Mouse (Mus musculus) brain, adult 2 months (tissue): ENCODE results near the gene F11.

Experiments used
- DNase-seq: peaks from one replicate; pipeline ENCODE4 v3.0.0; 2011; ENCODE audit warnings: low read depth, low spot score

The F11 gene

DNA sequence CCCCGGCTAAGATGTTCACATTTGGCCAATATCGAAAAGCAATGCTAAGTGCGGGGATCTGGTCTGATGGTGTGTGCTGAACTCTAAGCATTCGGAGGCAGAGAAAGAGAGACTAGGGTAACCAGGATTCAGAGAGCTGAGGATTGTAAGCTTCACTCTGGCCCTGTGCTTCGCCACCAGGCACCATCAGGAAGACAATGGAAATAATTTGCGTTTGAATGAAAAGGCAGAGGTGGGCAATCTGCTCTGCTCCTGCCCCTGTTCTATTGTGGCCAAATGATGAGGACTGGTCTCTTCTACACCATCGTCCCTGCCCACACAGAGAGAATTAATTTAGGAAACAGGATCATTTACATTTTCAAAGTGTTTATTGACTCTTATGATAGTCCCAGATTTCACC, 15.5 kb downstream of the F11 start:
- DNase-seq: no peak

DNA sequence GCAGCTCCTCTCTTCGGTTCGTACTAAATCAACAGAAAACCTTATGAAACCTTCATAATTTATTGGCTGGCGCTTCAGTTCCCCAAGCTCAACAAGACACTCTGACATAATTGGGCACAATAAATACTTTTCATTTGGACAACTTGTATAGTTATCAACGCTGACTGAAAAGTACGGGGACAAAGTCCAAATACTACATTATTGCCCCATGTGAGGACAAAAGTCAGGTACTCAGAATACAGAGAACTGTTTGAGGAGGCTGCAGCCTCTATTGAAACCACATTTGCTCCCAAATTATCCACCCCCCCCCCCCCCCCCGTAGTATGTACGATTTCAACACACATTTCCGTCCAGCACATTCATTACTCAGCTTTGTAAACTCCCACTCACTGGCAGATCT, 22.5 kb downstream of the F11 start:
- DNase-seq: no peak

- DNase-seq: peak; percentile 62
Measured at GRCm38 (mm10) chr8:45238282-45238681, 23.5 kb downstream of the F11 start.

DNA sequence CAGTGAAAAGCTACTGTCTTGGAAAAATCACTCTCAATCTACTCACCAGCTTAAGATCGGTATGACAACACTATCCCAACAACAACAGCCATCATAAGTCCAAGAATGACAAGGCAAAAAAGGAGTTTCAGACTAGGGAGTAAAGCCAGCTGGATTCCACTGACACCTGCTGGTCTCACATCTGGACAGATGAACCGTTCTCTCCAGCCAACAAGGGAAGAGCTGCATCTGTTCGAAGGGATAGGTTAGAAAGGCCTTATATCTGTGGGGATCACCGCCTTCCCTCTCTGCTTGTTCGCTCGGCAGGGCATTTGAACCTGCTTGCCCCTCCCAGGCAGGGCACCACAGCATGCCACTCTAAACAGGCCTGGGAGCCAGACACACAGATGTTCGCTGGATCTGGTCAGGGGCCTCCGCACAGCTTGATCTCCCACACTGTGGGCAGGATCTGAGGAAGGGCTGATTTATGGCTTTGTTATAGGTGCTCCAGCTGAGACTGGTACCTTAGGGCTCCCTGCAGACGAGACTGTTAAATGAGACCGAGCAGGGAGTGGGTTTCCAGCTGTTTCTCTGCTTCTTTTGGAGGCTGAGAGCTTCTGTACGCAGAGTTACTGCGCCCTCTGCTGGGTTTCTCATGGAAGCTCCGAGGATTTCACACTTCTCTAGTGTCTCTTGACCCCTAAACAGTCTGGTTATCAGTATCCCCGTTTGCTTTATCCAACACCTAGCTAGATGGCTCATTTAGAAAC, 25.5 kb downstream of the F11 start:
- DNase-seq: peak; percentile 75

GRCm38 (mm10) chr8:45235228-45235627, 26.6 kb downstream of the F11 start:
- peak; percentile 18 for DNase-seq

GRCm38 (mm10) chr8:45233256-45233655, 28.6 kb downstream of the F11 start:
- DNase-seq: no peak

GRCm38 (mm10) chr8:45202476-45202875, 59.4 kb downstream of the F11 start:
- no peak for DNase-seq

DNA sequence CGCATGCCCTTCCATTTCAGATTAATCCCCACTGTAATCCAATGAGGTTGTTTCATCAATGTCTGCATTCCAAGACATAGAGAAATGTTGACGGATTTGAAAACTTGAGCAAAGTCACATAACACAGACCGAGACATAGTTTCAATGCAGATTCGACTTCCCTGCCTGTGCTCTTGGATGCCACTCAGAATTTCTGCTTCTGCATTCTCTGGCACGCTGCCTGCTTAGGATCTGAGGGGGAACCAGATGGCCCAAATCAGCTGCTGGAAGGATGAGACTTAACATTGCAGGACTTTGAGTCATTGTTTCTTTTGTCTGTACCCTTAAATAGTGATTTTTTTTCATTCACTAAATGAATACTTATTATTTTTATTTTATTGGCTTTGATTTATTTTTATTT, 60.2 kb downstream of the F11 start:
- DNase-seq: peak; percentile 82

GRCm38 (mm10) chr8:45197294-45197693, 64.5 kb downstream of the F11 start:
- DNase-seq: no peak

DNA sequence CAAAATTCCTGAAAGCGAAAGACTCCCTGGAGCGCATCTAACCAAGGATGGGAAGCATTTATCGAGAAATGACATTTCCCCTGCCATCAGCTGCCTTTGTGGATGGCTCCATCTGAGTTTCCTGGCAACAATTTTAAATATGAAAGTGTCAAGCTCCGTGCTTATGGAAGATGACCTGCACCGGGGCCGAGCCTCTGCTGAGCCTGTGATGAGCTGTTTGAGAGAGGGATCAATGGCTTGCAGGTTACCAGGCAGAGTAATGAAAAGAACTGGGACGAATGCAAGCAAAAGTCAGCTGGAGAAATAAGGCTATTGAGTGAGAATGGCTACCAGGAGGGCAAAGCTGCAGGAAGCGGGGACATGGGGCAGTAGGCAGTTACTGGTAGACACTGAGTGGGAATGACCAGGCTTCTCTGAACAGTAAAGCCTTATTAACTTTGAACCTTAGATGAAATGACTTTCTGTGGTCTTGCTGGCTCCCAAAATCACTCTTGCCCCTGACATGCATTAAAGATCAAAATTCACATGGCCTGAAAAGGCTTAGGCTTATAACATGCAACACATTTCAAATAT, 65.8 kb downstream of the F11 start:
- peak; percentile 15 for DNase-seq
